Mouse (Mus musculus) limb, embryonic 14.5 days (tissue): Measurements from ENCODE around the gene Gm3149. TPM values are rescaled to one million over a fixed set of nuclear protein-coding genes. Genes with fewer than 3 reads are reported as not detected.

Experiments used
- polyA plus RNA-seq, 2 experiments: library from polyadenylated mRNA; depleted of rRNA in 1 of 2; stranded (reverse) in 1 of 2; unstranded in 1 of 2; fragments of >200 nt; fragmentation: Nextera tagmentation in 1 of 2; extraction: Ambion mirVana in 1 of 2; gene quantifications; 2 replicates each; pipeline versions ENCODE4 v1.2.1 to v1.2.3; 2012 to 2014

Gene Gm3149
- polyA plus RNA-seq, 2 experiments = not detected

Other genes with a start within 250 kb of the Gm3149 start
- not detected in 2 replicates for gene Gm3115, start 233.2 kb upstream of the Gm3149 start, polyA plus RNA-seq (2012; rRNA removed)
- not detected in 2 replicates for gene Gm3115, start 233.2 kb upstream of the Gm3149 start, polyA plus RNA-seq (2014; fragmentation: Nextera tagmentation; extraction: Ambion mirVana)
- 1.9 and 2.0 TPM in 2 replicates for gene Gm8108, start 206.8 kb upstream of the Gm3149 start, polyA plus RNA-seq (2012; rRNA removed)
- gene Gm8108, start 206.8 kb upstream of the Gm3149 start, polyA plus RNA-seq (2014; fragmentation: Nextera tagmentation; extraction: Ambion mirVana) = 0.45 and 1.1 TPM in 2 replicates
- not detected in 2 replicates for gene Gm3127, start 152.3 kb upstream of the Gm3149 start, polyA plus RNA-seq (2012; rRNA removed)
- not detected in 2 replicates for gene Gm3127, start 152.3 kb upstream of the Gm3149 start, polyA plus RNA-seq (2014; fragmentation: Nextera tagmentation; extraction: Ambion mirVana)
- 0.20 and 0.48 TPM in 2 replicates for gene Gm2974, start 134.7 kb upstream of the Gm3149 start, polyA plus RNA-seq (2012; rRNA removed)
- gene Gm2974, start 134.7 kb upstream of the Gm3149 start, polyA plus RNA-seq (2014; fragmentation: Nextera tagmentation; extraction: Ambion mirVana) = 0.17 and 0.35 TPM in 2 replicates
- gene Gm3138, start 67.7 kb upstream of the Gm3149 start, polyA plus RNA-seq (2012; rRNA removed) = not detected in 2 replicates
- not detected in 2 replicates for gene Gm3138, start 67.7 kb upstream of the Gm3149 start, polyA plus RNA-seq (2014; fragmentation: Nextera tagmentation; extraction: Ambion mirVana)
- 0.15 and 0.38 TPM in 2 replicates for gene 2610042L04Rik, start 17.5 kb downstream of the Gm3149 start, polyA plus RNA-seq (2012; rRNA removed)
- gene 2610042L04Rik, start 17.5 kb downstream of the Gm3149 start, polyA plus RNA-seq (2014; fragmentation: Nextera tagmentation; extraction: Ambion mirVana) = 0.12 and 0.28 TPM in 2 replicates
- gene Gm3159, start 80.2 kb downstream of the Gm3149 start, polyA plus RNA-seq (2012; rRNA removed) = not detected in 2 replicates
- not detected in 2 replicates for gene Gm3159, start 80.2 kb downstream of the Gm3149 start, polyA plus RNA-seq (2014; fragmentation: Nextera tagmentation; extraction: Ambion mirVana)
- 0.23 and 0.58 TPM in 2 replicates for gene Gm3164, start 98.2 kb downstream of the Gm3149 start, polyA plus RNA-seq (2012; rRNA removed)
- gene Gm3164, start 98.2 kb downstream of the Gm3149 start, polyA plus RNA-seq (2014; fragmentation: Nextera tagmentation; extraction: Ambion mirVana) = 0.59 and 0.82 TPM in 2 replicates
- gene Gm3173, start 113.7 kb downstream of the Gm3149 start, polyA plus RNA-seq (2012; rRNA removed) = 0.51 and 2.8 TPM in 2 replicates
- gene Gm3173, start 113.7 kb downstream of the Gm3149 start, polyA plus RNA-seq (2014; fragmentation: Nextera tagmentation; extraction: Ambion mirVana) = not detected in 2 replicates
- gene Gm3182, start 164.5 kb downstream of the Gm3149 start, polyA plus RNA-seq (2012; rRNA removed) = not detected in 2 replicates
- not detected in 2 replicates for gene Gm3182, start 164.5 kb downstream of the Gm3149 start, polyA plus RNA-seq (2014; fragmentation: Nextera tagmentation; extraction: Ambion mirVana)
- gene Gm3047, start 238.1 kb downstream of the Gm3149 start, polyA plus RNA-seq (2012; rRNA removed) = not detected in 2 replicates
- not detected in 2 replicates for gene Gm3047, start 238.1 kb downstream of the Gm3149 start, polyA plus RNA-seq (2014; fragmentation: Nextera tagmentation; extraction: Ambion mirVana)